Mouse (Mus musculus) ES-E14 (cell line): Measurements from ENCODE around the gene Ptafr. TPM values are rescaled to one million over a fixed set of nuclear protein-coding genes. Genes with fewer than 3 reads are reported as not detected.
A peak's percentile ranks its signal among the peaks of the same experiment; 100 is the strongest.

ENCODE experiments used
- DNase-seq: peaks from one replicate; pipeline ENCODE4 v3.0.0-alpha.2; 2013; ENCODE audit warnings: low read depth, low spot score
- H3K27ac ChIP-seq: 2 replicates; pipeline ENCODE4 v1.5.1; 2012; ENCODE audit warnings: low read depth, mild to moderate bottlenecking, low read length, moderate library complexity, mixed read lengths; ENCODE audit not compliant: poor library complexity, insufficient read depth, severe bottlenecking
- H3K36me3 ChIP-seq: 2 replicates; pipeline ENCODE4 v1.6.1; 2012; ENCODE audit warnings: mild to moderate bottlenecking, low read length, moderate library complexity, mixed read lengths; ENCODE audit not compliant: control insufficient read depth, poor library complexity, insufficient read depth, severe bottlenecking
- H3K4me1 ChIP-seq, 2 experiments: fragments of 150-350 bp in 1 of 2; sonication (generic) in 1 of 2; 2 replicates each; pipeline ENCODE4 v1.6.1; 2012; ENCODE audit warnings: low read length in 2 of 2, mild to moderate bottlenecking in 1 of 2, mixed read lengths in 1 of 2; ENCODE audit not compliant: control insufficient read depth in 2 of 2, insufficient read depth in 2 of 2, poor library complexity in 1 of 2
- H3K4me3 ChIP-seq, 2 experiments: fragments of 150-350 bp in 1 of 2; sonication (generic) in 1 of 2; 2 replicates each; pipeline ENCODE4 v1.5.1; 2012; ENCODE audit warnings: low read length in 2 of 2, low read depth in 1 of 2, mild to moderate bottlenecking in 1 of 2, mixed read lengths in 1 of 2; ENCODE audit not compliant: insufficient read depth in 1 of 2, poor library complexity in 1 of 2, severe bottlenecking in 1 of 2
- H3K9ac ChIP-seq: 2 replicates; pipeline ENCODE4 v1.6.1; 2012; ENCODE audit warnings: low read depth, mild to moderate bottlenecking, low read length, mixed read lengths; ENCODE audit not compliant: poor library complexity, insufficient read depth, severe bottlenecking
- H3K9me3 ChIP-seq: fragments of 150-350 bp; sonication (generic); 2 replicates; pipeline ENCODE4 v1.6.1; 2012; ENCODE audit warnings: low read depth, mild to moderate bottlenecking, low read length; ENCODE audit not compliant: control insufficient read depth, insufficient read depth
- CHD2 ChIP-seq: IDR thresholded peaks from 2 replicates; pipeline ENCODE4 v1.6.1; 2014; ENCODE audit warnings: mild to moderate bottlenecking, low read depth, low read length, inconsistent platforms
- HCFC1 ChIP-seq: IDR thresholded peaks from 2 replicates; pipeline ENCODE4 v1.6.1; 2012; ENCODE audit warnings: low read length, inconsistent platforms, borderline replicate concordance; ENCODE audit not compliant: insufficient read depth
- MAFK ChIP-seq: IDR thresholded peaks from 2 replicates; pipeline ENCODE4 v1.6.1; 2014; ENCODE audit warnings: mild to moderate bottlenecking, low read depth, low read length, inconsistent platforms; ENCODE audit not compliant: insufficient read depth
- ZC3H11A ChIP-seq: IDR thresholded peaks from 2 replicates; pipeline ENCODE4 v1.6.1; 2012; ENCODE audit warnings: low read depth, mild to moderate bottlenecking, inconsistent platforms, low read length, borderline replicate concordance
- ZNF384 ChIP-seq: IDR thresholded peaks from 2 replicates; pipeline ENCODE4 v1.6.1; 2012; ENCODE audit warnings: low read depth, low read length, inconsistent platforms
- in situ Hi-C, 2 experiments: fragments of 600-800 bp; cut with MboI; formaldehyde crosslinking; loops; one replicate each; pipeline ENCODE4 v1.15.1; 2025; ENCODE audit warnings: low sequenced_read_pairs in 2 of 2, inconsistent platforms in 1 of 2; ENCODE audit not compliant: unreplicated experiment in 2 of 2
- total RNA-seq: library from RNA; depleted of rRNA; stranded (reverse); fragments of 300-350 nt; gene quantifications from 2 replicates; pipeline ENCODE4 v1.2.3, GENCODE M21; 2012

Ptafr gene
- total RNA-seq, 1 experiment, result 0.40 TPM

- H3K4me3 ChIP-seq, result no peak overlapping the region
- no peak overlapping the region for H3K9ac ChIP-seq
- TF ChIP-seq ZC3H11A (no peak), CHD2 (no peak), ZNF384 (no peak), HCFC1 (no peak)
- H3K27ac ChIP-seq, result no peak overlapping the region
- H3K4me1 ChIP-seq, result 0 out of 4 replicates have a peak, but pooled peaks cover 0 to 3% of the 10 kb centered on the region in 2 experiments
- in situ Hi-C loops, result no loop called here
- DNase-seq, result no peak
- H3K36me3 ChIP-seq, result no peaks in the 10 kb centered on the region
- H3K9me3 ChIP-seq, result no peaks in the 10 kb centered on the region
Observed at GRCm38 (mm10) chr4:132608147-132608546, 44.3 kb downstream of the Ptafr start.

GRCm38 (mm10) chr4:132610301-132610984, 46.6 kb downstream of the Ptafr start:
- H3K9ac ChIP-seq, result no peak overlapping the region
- DNase-seq, result no peak
- no peaks in the 10 kb centered on the region for H3K9me3 ChIP-seq
- H3K36me3 ChIP-seq, result no peaks in the 10 kb centered on the region
- H3K4me1 ChIP-seq, result 0 out of 4 replicates have a peak, but pooled peaks cover 0 to 3% of the 10 kb centered on the region in 2 experiments
- no peak overlapping the region for H3K4me3 ChIP-seq
- in situ Hi-C loops, result no loop called here
- TF ChIP-seq ZNF384 (no peak), HCFC1 (no peak)
- H3K27ac ChIP-seq, result no peak overlapping the region

- Histone ChIP-seq H3K9me3 (no peaks in the 10 kb centered on the region), H3K4me3 (peak overlapping the region in 1 of 2 experiments; percentile 37; a peak in 1 of 4 replicates), H3K4me1 (0 out of 4 replicates have a peak, but pooled peaks cover 0 to 3% of the 10 kb centered on the region in 2 experiments), H3K36me3 (no peaks in the 10 kb centered on the region), H3K27ac (no peak overlapping the region; the same call in 1 of the 2 replicates), H3K9ac (peak overlapping the region; percentile 43; the same call in 1 of the 2 replicates)
- in situ Hi-C loops, result no loop called here
- DNase-seq, result no peak
- no peak for TF ChIP-seq CHD2
- no peak for TF ChIP-seq ZNF384
- no peak for TF ChIP-seq ZC3H11A
- TF ChIP-seq MAFK, result no peak
- no peak for TF ChIP-seq HCFC1
Observed at GRCm38 (mm10) chr4:132611320-132611719, 47.5 kb downstream of the Ptafr start.

GRCm38 (mm10) chr4:132617873-132618272, 54.0 kb downstream of the Ptafr start:
- Histone ChIP-seq H3K27ac (no peak overlapping the region), H3K4me3 (no peak overlapping the region), H3K9me3 (no peaks in the 10 kb centered on the region), H3K9ac (no peak overlapping the region), H3K4me1 (peaks cover 0 to 2% of the 10 kb centered on the region in 2 experiments; a peak in 1 of 4 replicates), H3K36me3 (no peaks in the 10 kb centered on the region)
- DNase-seq, result no peak
- in situ Hi-C loops, result no loop called here
- no peak for TF ChIP-seq CHD2
- no peak for TF ChIP-seq HCFC1
- no peak for TF ChIP-seq MAFK
- TF ChIP-seq ZNF384, result no peak
- TF ChIP-seq ZC3H11A, result no peak
